Mouse (Mus musculus) splenic B cell, adult 2 months (primary cell): ENCODE results near the gene Kras.

Experiments used
- DNase-seq: peaks from one replicate; pipeline ENCODE4 v3.0.0-alpha.2; 2011; ENCODE audit warnings: low read depth, low spot score
- H3K27me3 ChIP-seq: 2 replicates; pipeline ENCODE4 v1.6.1; 2012; ENCODE audit warnings: mild to moderate bottlenecking, low read length, moderate library complexity, mixed read lengths; ENCODE audit not compliant: control insufficient read depth, poor library complexity, insufficient read depth, severe bottlenecking
- H3K36me3 ChIP-seq: 2 replicates; pipeline ENCODE4 v1.6.1; 2012; ENCODE audit warnings: mild to moderate bottlenecking, low read length, moderate library complexity, mixed read lengths; ENCODE audit not compliant: control insufficient read depth, poor library complexity, insufficient read depth, severe bottlenecking

The Kras gene

GRCm38 (mm10) chr6:145224246-145224645 lies 25.8 kb downstream of the Kras start:
- DNase-seq = no peak
- Histone ChIP-seq H3K27me3 (no peaks in the 10 kb centered on the region), H3K36me3 (peaks cover 13% of the 10 kb centered on the region; the same call in 1 of the 2 replicates)

- no peak for DNase-seq
- H3K36me3 ChIP-seq = peaks cover 12% of the 10 kb centered on the region; the same call in 1 of the 2 replicates
- H3K27me3 ChIP-seq = no peaks in the 10 kb centered on the region
These were observed 34.2 kb downstream of the Kras start for GRCm38 (mm10) chr6:145215826-145216225.

- Histone ChIP-seq H3K36me3 (peaks cover 5% of the 10 kb centered on the region; the same call in 1 of the 2 replicates), H3K27me3 (no peaks in the 10 kb centered on the region)
- DNase-seq = no peak
These were observed 36.1 kb downstream of the Kras start for GRCm38 (mm10) chr6:145213916-145214315.

- H3K36me3 ChIP-seq = no peaks in the 10 kb centered on the region
- H3K27me3 ChIP-seq = no peaks in the 10 kb centered on the region
- peak; percentile 49 for DNase-seq
These were observed 38.4 kb downstream of the Kras start for GRCm38 (mm10) chr6:145211376-145212305.

GRCm38 (mm10) chr6:145210816-145211338 lies 39.2 kb downstream of the Kras start, which contains the start of the genes Casc1 and Etfrf1:
Gene Casc1, minus strand, starts transcription at chr6:145211005.
Gene Etfrf1, plus strand, starts transcription at chr6:145211134.
- peak; percentile 100 for DNase-seq
- Histone ChIP-seq H3K27me3 (no peaks in the 10 kb centered on the region), H3K36me3 (no peaks in the 10 kb centered on the region)

GRCm38 (mm10) chr6:145210056-145210680 lies 39.9 kb downstream of the Kras start:
- DNase-seq = no peak
- Histone ChIP-seq H3K36me3 (no peaks in the 10 kb centered on the region), H3K27me3 (no peaks in the 10 kb centered on the region)

- H3K27me3 ChIP-seq = no peaks in the 10 kb centered on the region
- H3K36me3 ChIP-seq = no peaks in the 10 kb centered on the region
- DNase-seq = no peak
These were observed 44.9 kb downstream of the Kras start for GRCm38 (mm10) chr6:145205142-145205541.

- DNase-seq = no peak
- no peaks in the 10 kb centered on the region for H3K36me3 ChIP-seq
- H3K27me3 ChIP-seq = no peaks in the 10 kb centered on the region
These were observed 45.6 kb downstream of the Kras start for GRCm38 (mm10) chr6:145204440-145204839.

GRCm38 (mm10) chr6:145202432-145203125 lies 47.5 kb downstream of the Kras start:
- no peak for DNase-seq
- H3K36me3 ChIP-seq = no peaks in the 10 kb centered on the region
- H3K27me3 ChIP-seq = no peaks in the 10 kb centered on the region

GRCm38 (mm10) chr6:145197949-145198686 lies 51.9 kb downstream of the Kras start:
- Histone ChIP-seq H3K36me3 (no peaks in the 10 kb centered on the region), H3K27me3 (no peaks in the 10 kb centered on the region)
- no peak for DNase-seq

GRCm38 (mm10) chr6:145193446-145193845 lies 56.6 kb downstream of the Kras start:
- DNase-seq = peak; percentile 51
- Histone ChIP-seq H3K36me3 (no peaks in the 10 kb centered on the region), H3K27me3 (no peaks in the 10 kb centered on the region)

GRCm38 (mm10) chr6:145193038-145193437 lies 57.0 kb downstream of the Kras start:
- Histone ChIP-seq H3K27me3 (no peaks in the 10 kb centered on the region), H3K36me3 (no peaks in the 10 kb centered on the region)
- DNase-seq = no peak

GRCm38 (mm10) chr6:145187093-145188088 lies 62.6 kb downstream of the Kras start:
- DNase-seq = peak; percentile 86
- H3K36me3 ChIP-seq = no peaks in the 10 kb centered on the region
- no peaks in the 10 kb centered on the region for H3K27me3 ChIP-seq
